Mouse (Mus musculus): ENCODE measurements around the gene Radil.
A peak's percentile ranks its signal among the peaks of the same experiment; 100 is the strongest.

- TF ChIP-seq POLR2A (IDR thresholded peaks at IDR 0.05; ENCODE audit: low read depth, low read length) (no peak), CTCF (conservative IDR thresholded peaks at IDR 0.05; ENCODE audit: insufficient read depth, insufficient read length, low read depth, low read length) (peak; percentile 51)
Measured at GRCm38 (mm10) chr5:142498964-142499363, 51.9 kb downstream of the Radil start.
